Mouse (Mus musculus): ENCODE results near the gene Cts8. TPM values are rescaled to one million over a fixed set of nuclear protein-coding genes. Genes with fewer than 3 reads are reported as not detected.

The Cts8 gene
- not detected in 2 replicates for polyA plus RNA-seq (2015; fragmentation: Nextera tagmentation; extraction: Ambion mirVana)

DNA sequence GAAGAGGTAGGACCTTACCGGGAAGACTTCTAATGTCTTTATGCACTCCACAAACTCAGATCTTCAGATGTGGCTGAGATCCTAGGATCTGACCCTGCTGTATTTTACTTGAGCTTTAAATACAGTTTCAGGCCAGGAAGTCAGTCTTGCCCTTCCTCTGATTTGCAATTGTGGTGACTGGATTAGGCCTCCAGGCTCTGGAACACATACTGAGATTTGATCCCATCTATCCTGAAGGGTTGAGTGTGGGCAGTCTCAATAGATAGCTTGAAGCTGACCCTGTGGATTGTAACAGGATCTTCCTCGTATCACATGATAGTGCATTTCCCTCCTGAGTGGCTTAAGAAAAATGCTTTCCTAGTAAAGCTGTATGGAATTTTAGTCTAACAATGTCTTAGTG lies at the start of gene Cts8:
Gene Cts8 (minus strand): TSS at position 101 of the 400 bp plus-strand sequence.
- DNase-seq (no peak), ATAC-seq (no peak)
- Histone ChIP-seq H3K36me3 (replicated peaks; ENCODE audit: insufficient read depth, low read length) (no peaks in the 10 kb centered on the region), H3K4me3 (ENCODE audit: low read depth, low read length) (no peak within 1 kb of the TSS), H3K27ac (ENCODE audit: low read depth) (no peak within 1 kb of the TSS), H3K9ac (replicated peaks) (no peak within 1 kb of the TSS), H3K4me1 (ENCODE audit: insufficient read depth) (no peaks in the 10 kb centered on the region), H3K4me2 (ENCODE audit: low read depth, low read length) (no peak within 1 kb of the TSS), H3K27me3 (ENCODE audit: insufficient read depth, low read length) (no peaks in the 10 kb centered on the region), H3K9me3 (ENCODE audit: low read length) (no peaks in the 10 kb centered on the region)
- WGBS (ENCODE audit: insufficient replicate concordance) = 74% methylated on average over 2 of the region's 2 CpGs
- TF ChIP-seq CTCF (IDR thresholded peaks at IDR 0.05; ENCODE audit: low read depth) = no peak
- no peak for TF ChIP-seq EP300 (IDR thresholded peaks at IDR 0.05; ENCODE audit: low read depth)

DNA sequence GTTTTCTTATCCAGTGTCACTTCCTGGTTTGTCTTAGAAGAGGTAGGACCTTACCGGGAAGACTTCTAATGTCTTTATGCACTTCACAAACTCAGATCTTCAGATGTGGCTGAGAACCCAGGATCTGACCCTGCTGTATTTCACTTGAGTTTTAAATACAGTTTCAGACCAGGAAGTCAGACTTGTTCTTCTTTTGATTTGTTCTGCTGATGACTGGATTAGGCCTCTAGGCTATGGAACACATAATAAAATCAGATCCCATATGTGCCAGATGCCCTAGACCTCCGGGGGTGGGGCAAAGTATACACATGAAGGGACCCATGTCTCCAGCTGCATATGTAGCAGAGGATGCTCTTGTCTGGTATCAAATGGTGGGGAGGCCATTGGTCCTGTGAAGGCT lies 33.6 kb upstream of the Cts8 start, which contains the start of gene Gm49398:
Gene Gm49398 (minus strand): TSS at position 101 of the 400 bp plus-strand sequence.
- ATAC-seq = no peak
- Histone ChIP-seq H3K27me3 (ENCODE audit: insufficient read depth, low read length) (no peaks in the 10 kb centered on the region), H3K4me1 (ENCODE audit: insufficient read depth) (no peaks in the 10 kb centered on the region), H3K36me3 (replicated peaks; ENCODE audit: insufficient read depth, low read length) (no peaks in the 10 kb centered on the region), H3K4me2 (ENCODE audit: low read depth, low read length) (no peak within 1 kb of the TSS), H3K27ac (ENCODE audit: low read depth) (no peak within 1 kb of the TSS), H3K9me3 (ENCODE audit: low read length) (no peaks in the 10 kb centered on the region), H3K9ac (replicated peaks) (no peak within 1 kb of the TSS), H3K4me3 (ENCODE audit: low read depth, low read length) (no peak within 1 kb of the TSS)
- TF ChIP-seq CTCF (IDR thresholded peaks at IDR 0.05; ENCODE audit: low read depth) (no peak), EP300 (IDR thresholded peaks at IDR 0.05; ENCODE audit: low read depth) (no peak)
- 69% methylated on average over 2 of the region's 2 CpGs for WGBS (ENCODE audit: insufficient replicate concordance)
- no peak for DNase-seq

DNA sequence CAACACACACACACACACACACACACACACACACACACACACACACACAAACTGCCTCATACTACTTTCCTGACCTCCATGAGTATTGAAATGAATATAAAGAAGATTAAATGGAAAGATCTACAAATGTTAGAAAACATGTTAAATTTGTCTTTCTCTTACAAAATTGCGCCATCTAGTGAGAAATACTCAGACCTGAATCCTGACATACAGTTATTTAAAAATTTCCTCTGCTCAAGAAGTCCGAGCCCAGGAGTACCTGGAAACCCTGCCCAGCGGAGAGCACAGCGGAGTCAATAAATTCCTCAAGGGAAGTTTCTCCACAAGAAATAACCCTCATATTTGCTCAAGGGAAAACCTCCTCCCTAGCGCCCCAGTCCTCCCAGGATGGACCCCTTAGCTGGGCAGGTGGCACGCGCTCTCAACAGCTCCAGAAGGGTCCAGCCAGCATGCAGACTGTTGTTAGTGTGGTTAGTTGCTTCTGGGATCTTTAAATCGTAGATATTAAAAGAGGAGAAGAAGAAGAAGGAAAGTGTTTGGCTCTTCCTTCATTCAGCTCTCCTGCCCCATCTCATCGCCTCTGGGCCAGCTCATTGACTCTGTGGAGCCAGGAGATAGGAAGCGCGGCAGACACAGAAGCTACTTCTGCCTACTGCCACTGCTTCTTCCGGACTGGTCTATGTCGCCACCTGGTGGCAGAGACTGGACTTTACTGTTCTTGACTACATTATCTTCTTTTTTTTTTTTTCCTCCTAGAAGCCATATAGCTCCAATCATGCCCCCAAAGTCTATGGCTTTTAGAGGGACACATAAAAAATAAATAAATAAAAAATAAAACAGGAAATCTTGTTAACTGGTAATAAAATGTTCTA lies 13.8 kb downstream of the Cts8 start:
- no peak overlapping the region for H3K27ac ChIP-seq (ENCODE audit: low read depth)
- no peak overlapping the region for H3K9ac ChIP-seq (replicated peaks)
- DNase-seq (peak; percentile 74), ATAC-seq (peak; percentile 51; the same call in 1 of the 2 replicates)
- H3K27me3 ChIP-seq (ENCODE audit: insufficient read depth, low read length) = no peaks in the 10 kb centered on the region
- H3K4me3 ChIP-seq (ENCODE audit: low read depth, low read length) = no peak overlapping the region
- no peak for TF ChIP-seq EP300 (IDR thresholded peaks at IDR 0.05; ENCODE audit: low read depth)
- TF ChIP-seq CTCF (IDR thresholded peaks at IDR 0.05; ENCODE audit: low read depth) = peak; percentile 75
- WGBS (ENCODE audit: insufficient replicate concordance) = 46% methylated on average over 13 of the region's 13 CpGs
- no peak overlapping the region for H3K4me2 ChIP-seq (ENCODE audit: low read depth, low read length)
- no peaks in the 10 kb centered on the region for H3K9me3 ChIP-seq (ENCODE audit: low read length)
- no peaks in the 10 kb centered on the region for H3K36me3 ChIP-seq (replicated peaks; ENCODE audit: insufficient read depth, low read length)
- H3K4me1 ChIP-seq (ENCODE audit: insufficient read depth) = no peaks in the 10 kb centered on the region

DNA sequence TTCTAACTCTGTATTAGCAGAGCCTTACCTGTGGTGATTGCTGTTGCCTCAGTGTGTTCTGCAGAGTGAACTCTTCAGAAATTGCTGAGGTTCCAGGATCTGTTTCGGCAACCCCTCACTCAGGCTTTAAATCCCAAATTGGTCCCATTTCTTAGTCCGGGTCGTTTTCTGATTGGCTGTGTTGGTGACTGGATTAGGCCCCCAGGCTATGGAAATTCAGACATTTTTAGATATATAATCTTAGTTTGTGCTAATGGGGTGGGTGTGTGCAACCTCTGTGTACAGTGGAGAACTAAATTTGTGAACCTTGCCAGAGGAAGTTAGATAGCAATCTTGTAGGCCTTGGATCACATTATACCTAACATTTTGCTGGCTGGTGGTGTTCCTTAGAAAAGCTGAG lies 51.8 kb downstream of the Cts8 start, which contains the start of gene Cts6:
Gene Cts6 (minus strand): TSS at position 101 of the 400 bp plus-strand sequence.
- Histone ChIP-seq H3K4me1 (ENCODE audit: insufficient read depth) (no peaks in the 10 kb centered on the region), H3K4me2 (ENCODE audit: low read depth, low read length) (no peak within 1 kb of the TSS), H3K9ac (replicated peaks) (no peak within 1 kb of the TSS), H3K9me3 (ENCODE audit: low read length) (no peaks in the 10 kb centered on the region), H3K27me3 (ENCODE audit: insufficient read depth, low read length) (no peaks in the 10 kb centered on the region), H3K36me3 (replicated peaks; ENCODE audit: insufficient read depth, low read length) (no peaks in the 10 kb centered on the region), H3K27ac (ENCODE audit: low read depth) (no peak within 1 kb of the TSS), H3K4me3 (ENCODE audit: low read depth, low read length) (no peak within 1 kb of the TSS)
- no peak for ATAC-seq
- no peak for TF ChIP-seq CTCF (IDR thresholded peaks at IDR 0.05; ENCODE audit: low read depth)
- no peak for DNase-seq
- WGBS (ENCODE audit: insufficient replicate concordance) = 78% methylated on average over 3 of the region's 3 CpGs

Other genes starting within 250 kb of the Cts8 start
- 0.09 TPM in 1 of 2 replicates, not detected in the other for gene Ctsj, start 249.4 kb downstream of the Cts8 start, polyA plus RNA-seq (2015; fragmentation: Nextera tagmentation; extraction: Ambion mirVana)
- gene Ctsq, start 214.7 kb downstream of the Cts8 start, polyA plus RNA-seq (2015; fragmentation: Nextera tagmentation; extraction: Ambion mirVana) = not detected in 2 replicates
- not detected in 2 replicates for gene Ctsr, start 91.1 kb downstream of the Cts8 start, polyA plus RNA-seq (2015; fragmentation: Nextera tagmentation; extraction: Ambion mirVana)
- gene Cts6, start 51.9 kb downstream of the Cts8 start, polyA plus RNA-seq (2015; fragmentation: Nextera tagmentation; extraction: Ambion mirVana) = not detected in 2 replicates
- gene Gm49398, start 33.5 kb upstream of the Cts8 start, polyA plus RNA-seq (2015; fragmentation: Nextera tagmentation; extraction: Ambion mirVana) = not detected in 2 replicates
- not detected in 2 replicates for gene Cts7, start 102.8 kb upstream of the Cts8 start, polyA plus RNA-seq (2015; fragmentation: Nextera tagmentation; extraction: Ambion mirVana)